Comparison of ENCODE assay signal across 8 mouse cellular contexts in genomic region chr1:153191943-153192329, GRCm38 (mm10). TPM values are rescaled to one million over a fixed set of nuclear protein-coding genes. Genes with fewer than 3 reads are reported as not detected.
DNase-seq lines count a peak whose midpoint lies in the region; ATAC-seq and TF ChIP-seq lines count a peak whose summit lies in the region.

No protein-coding gene starts in this region.

- DNase-seq in liver = peak; percentile 18
- DNase-seq in liver, postnatal 0 days = no peak
- peak; percentile 72 for DNase-seq in brain, embryonic 18.5 days (ENCODE audit: low read depth, low spot score)
- DNase-seq in kidney, postnatal 36 days = peak; percentile 92 to 93
- peak; percentile 87 for DNase-seq in midbrain, embryonic 14.5 days
- DNase-seq in spleen, adult 12 weeks (ENCODE audit: low spot score) = no peak
- DNase-seq in spleen, postnatal 36 days (ENCODE audit: low spot score in 2 of 2) = no peak

- no peak for TF ChIP-seq CTCF in liver, postnatal 0 days (IDR thresholded peaks at IDR 0.05; ENCODE audit: low read depth)

- no peak overlapping the region for H3K27ac ChIP-seq in liver, postnatal 0 days (ENCODE audit: low read depth)
- peak overlapping the region; percentile 91 for H3K27ac ChIP-seq in heart, embryonic 16.5 days (ENCODE audit: low read length)
- H3K27ac ChIP-seq in midbrain, embryonic 14.5 days (replicated peaks; ENCODE audit: low read depth, low read length) = peak overlapping the region; percentile 63; the same call in 1 of the 2 replicates

- H3K4me2 ChIP-seq in liver, postnatal 0 days (ENCODE audit: low read depth, low read length) = no peak overlapping the region
- H3K4me2 ChIP-seq in heart, embryonic 16.5 days (ENCODE audit: low read depth, low read length) = peak overlapping the region; percentile 39
- H3K4me2 ChIP-seq in midbrain, embryonic 14.5 days (ENCODE audit: low read length) = peak overlapping the region; percentile 33; the same call in 1 of the 2 replicates

- H3K9me3 ChIP-seq in liver, postnatal 0 days (ENCODE audit: low read length) = no peaks in the 10 kb centered on the region
- H3K9me3 ChIP-seq in heart, embryonic 16.5 days (replicated peaks; ENCODE audit: control insufficient read depth, low read length) = no peaks in the 10 kb centered on the region
- H3K9me3 ChIP-seq in midbrain, embryonic 14.5 days (ENCODE audit: control insufficient read depth, low read length) = no peaks in the 10 kb centered on the region

- 40% methylated on average over 5 of the region's 5 CpGs for WGBS in liver, postnatal 0 days (ENCODE audit: insufficient replicate concordance)
- 13% methylated on average over 5 of the region's 5 CpGs for WGBS in heart, embryonic 16.5 days
- WGBS in midbrain, embryonic 14.5 days = 5% methylated on average over 5 of the region's 5 CpGs

- H3K9ac ChIP-seq in liver, postnatal 0 days (replicated peaks) = no peak overlapping the region
- H3K9ac ChIP-seq in heart, embryonic 16.5 days (ENCODE audit: low read length) = peak overlapping the region; percentile 38; the same call in 1 of the 2 replicates
- no peak overlapping the region for H3K9ac ChIP-seq in midbrain, embryonic 14.5 days (replicated peaks; ENCODE audit: low read length)

- no peak for TF ChIP-seq EP300 in liver, postnatal 0 days (IDR thresholded peaks at IDR 0.05; ENCODE audit: low read depth)

- no peaks in the 10 kb centered on the region for H3K4me1 ChIP-seq in liver, postnatal 0 days (ENCODE audit: insufficient read depth)
- peaks cover 18% of the 10 kb centered on the region for H3K4me1 ChIP-seq in heart, embryonic 16.5 days (ENCODE audit: control insufficient read depth, insufficient read depth, low read length)
- H3K4me1 ChIP-seq in midbrain, embryonic 14.5 days (ENCODE audit: control insufficient read depth, insufficient read depth, low read length) = peaks cover 15% of the 10 kb centered on the region; the same call in 1 of the 2 replicates

- no peaks in the 10 kb centered on the region for H3K36me3 ChIP-seq in liver, postnatal 0 days (replicated peaks; ENCODE audit: insufficient read depth, low read length)
- no peaks in the 10 kb centered on the region for H3K36me3 ChIP-seq in heart, embryonic 16.5 days (ENCODE audit: control insufficient read depth, insufficient read depth)
- no peaks in the 10 kb centered on the region for H3K36me3 ChIP-seq in midbrain, embryonic 14.5 days (ENCODE audit: control insufficient read depth, insufficient read depth, low read length)

- no peak for ATAC-seq in liver, postnatal 0 days
- peak; percentile 56 for ATAC-seq in heart, embryonic 16.5 days (replicated peaks; ENCODE audit: extremely low read depth, insufficient read depth, low FRiP score)
- peak; percentile 74 for ATAC-seq in midbrain, embryonic 14.5 days (ENCODE audit: low FRiP score, low TSS enrichment)

- peaks cover 5% of the 10 kb centered on the region; the same call in 1 of the 2 replicates for H3K27me3 ChIP-seq in liver, postnatal 0 days (ENCODE audit: insufficient read depth, low read length)
- no peaks in the 10 kb centered on the region for H3K27me3 ChIP-seq in heart, embryonic 16.5 days (ENCODE audit: control insufficient read depth, insufficient read depth, low read length)
- peaks cover 3% of the 10 kb centered on the region; the same call in 1 of the 2 replicates for H3K27me3 ChIP-seq in midbrain, embryonic 14.5 days (ENCODE audit: control insufficient read depth, insufficient read depth, low read length)

- no peak overlapping the region for H3K4me3 ChIP-seq in liver, postnatal 0 days (ENCODE audit: low read depth, low read length)
- H3K4me3 ChIP-seq in heart, embryonic 16.5 days (ENCODE audit: low read length) = no peak overlapping the region
- no peak overlapping the region for H3K4me3 ChIP-seq in midbrain, embryonic 14.5 days (replicated peaks; ENCODE audit: low read depth, low read length)

RNA-seq across cellular contexts. Expression of gene Lamc2, which starts 5.7 kb away (rescaled TPM):
- 0.34 and 0.45 TPM in 2 replicates for polyA plus RNA-seq in liver, postnatal 0 days (2015; fragmentation: Nextera tagmentation; extraction: Ambion mirVana)
- 8.8 and 15.1 TPM in 2 replicates for polyA plus RNA-seq in heart, embryonic 16.5 days (2015; fragmentation: Nextera tagmentation; extraction: Ambion mirVana)
- 1.3 and 2.3 TPM in 2 replicates for polyA plus RNA-seq in midbrain, embryonic 14.5 days (2014; fragmentation: Nextera tagmentation; extraction: Ambion mirVana)

Comparison
In these comparisons a context has a peak if more than half of its experiments do, and no peak if none do; other contexts are left out.
1. DNase-seq: peak in liver (single experiment), brain, embryonic 18.5 days (single experiment), kidney, postnatal 36 days (2 of 2) and midbrain, embryonic 14.5 days (single experiment); none in liver, postnatal 0 days (single experiment), spleen, adult 12 weeks (single experiment) and spleen, postnatal 36 days (0 of 2).